Mouse (Mus musculus): ENCODE results near the gene Gm37419. TPM values are rescaled to one million over a fixed set of nuclear protein-coding genes. Genes with fewer than 3 reads are reported as not detected.

Gm37419 gene
- total and polyA plus RNA-seq, 3 experiments, result not detected

DNA sequence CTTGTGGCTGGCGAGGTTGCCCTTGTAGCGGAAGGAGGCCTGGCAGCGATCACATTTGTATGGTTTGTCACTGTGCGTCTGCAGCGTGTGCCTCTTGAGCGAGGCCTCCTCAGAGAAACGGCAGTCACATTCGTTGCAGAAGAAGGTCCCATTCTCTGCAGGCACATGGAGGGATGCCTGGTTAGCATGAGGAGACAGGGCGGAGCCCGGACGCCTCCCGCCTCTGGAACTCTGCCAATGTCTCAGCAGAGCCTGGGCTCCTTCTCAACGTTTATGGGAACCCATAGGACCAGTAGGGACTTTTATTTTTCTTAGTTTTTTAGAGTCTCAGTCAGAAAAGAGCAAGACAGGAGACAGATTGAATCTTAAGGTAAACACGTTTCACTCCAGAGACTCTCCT, 18.4 kb upstream of the Gm37419 start:
- no peaks in the 10 kb centered on the region for H3K79me2 ChIP-seq (ENCODE audit: control insufficient read depth, insufficient read depth, low read length, poor library complexity)
- TF ChIP-seq RAD21 (IDR thresholded peaks at IDR 0.05; ENCODE audit: low read depth, low read length) (no peak), HCFC1 (IDR thresholded peaks at IDR 0.05; ENCODE audit: low read depth, low read length) (no peak), USF2 (IDR thresholded peaks at IDR 0.05; ENCODE audit: borderline replicate concordance in 1 of 2, insufficient read depth in 1 of 2, low read depth in 1 of 2, low read length in 2 of 2) (no peak), CHD2 (IDR thresholded peaks at IDR 0.05; ENCODE audit: low read length) (no peak), ZNF384 (IDR thresholded peaks at IDR 0.05; ENCODE audit: low read depth, low read length) (no peak), ETS1 (IDR thresholded peaks at IDR 0.05; ENCODE audit: low read depth, low read length) (no peak), E2F4 (IDR thresholded peaks at IDR 0.05; ENCODE audit: borderline replicate concordance, low read depth, low read length) (no peak)
- no peaks in the 10 kb centered on the region for H3K4me1 ChIP-seq (ENCODE audit: control insufficient read depth in 1 of 2, insufficient read depth in 2 of 2, low read length in 2 of 2)
- H3K27ac ChIP-seq (ENCODE audit: control insufficient read depth, low read depth, low read length), result no peak overlapping the region
- no peak overlapping the region for H3K9ac ChIP-seq (ENCODE audit: control insufficient read depth, low read depth, low read length, poor library complexity, severe bottlenecking)
- DNase-seq (ENCODE audit: low read depth, low spot score), result no peak
- H3K9me3 ChIP-seq (replicated peaks; ENCODE audit: insufficient read depth, low read length), result no peaks in the 10 kb centered on the region
- no peak overlapping the region for H3K4me3 ChIP-seq (ENCODE audit: control insufficient read depth in 1 of 2, insufficient read depth in 1 of 2, low read depth in 2 of 2, low read length in 2 of 2)
- H3K36me3 ChIP-seq (ENCODE audit: control insufficient read depth in 1 of 2, insufficient read depth in 2 of 2, low read length in 2 of 2), result no peaks in the 10 kb centered on the region
- H3K27me3 ChIP-seq (ENCODE audit: control insufficient read depth in 1 of 2, insufficient read depth in 2 of 2, low read length in 2 of 2), result no peaks in the 10 kb centered on the region

DNA sequence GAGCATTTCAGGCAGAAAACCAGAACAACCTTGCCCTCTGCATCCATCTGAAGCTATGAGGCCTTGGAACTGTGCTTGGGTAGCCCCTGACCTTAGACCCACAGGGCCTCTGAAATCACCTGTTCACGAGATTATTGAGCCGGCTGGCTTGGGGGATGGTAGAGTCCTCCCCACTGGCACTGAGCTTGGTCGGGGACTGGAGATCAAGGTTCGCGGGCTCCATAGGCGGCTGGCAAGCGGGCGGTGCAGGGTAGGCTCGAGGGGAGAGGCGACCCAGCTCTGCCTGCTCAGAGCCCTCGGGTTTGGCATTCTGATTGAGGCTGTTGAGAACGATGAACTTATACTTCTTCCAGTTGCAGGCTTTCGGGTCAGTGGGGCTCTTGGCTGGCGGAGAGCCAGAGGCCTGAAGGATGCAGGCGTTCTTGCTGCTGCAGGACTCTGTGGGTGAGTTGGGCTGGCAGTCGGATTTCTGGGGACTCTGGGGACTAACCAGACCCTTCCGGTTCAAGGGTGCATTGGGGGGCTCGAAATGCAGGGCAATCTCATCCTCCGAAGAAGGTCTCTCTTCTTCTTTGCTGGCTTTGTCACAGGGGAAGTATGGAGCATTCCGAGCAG, 16.0 kb upstream of the Gm37419 start:
- Histone ChIP-seq H3K4me1 (ENCODE audit: control insufficient read depth in 1 of 2, insufficient read depth in 2 of 2, low read length in 2 of 2) (no peaks in the 10 kb centered on the region), H3K27ac (ENCODE audit: control insufficient read depth, low read depth, low read length) (no peak overlapping the region), H3K79me2 (ENCODE audit: control insufficient read depth, insufficient read depth, low read length, poor library complexity) (no peaks in the 10 kb centered on the region), H3K9me3 (replicated peaks; ENCODE audit: insufficient read depth, low read length) (no peaks in the 10 kb centered on the region), H3K36me3 (ENCODE audit: control insufficient read depth in 1 of 2, insufficient read depth in 2 of 2, low read length in 2 of 2) (no peaks in the 10 kb centered on the region), H3K4me3 (ENCODE audit: control insufficient read depth in 1 of 2, insufficient read depth in 1 of 2, low read depth in 2 of 2, low read length in 2 of 2) (no peak overlapping the region), H3K9ac (ENCODE audit: control insufficient read depth, low read depth, low read length, poor library complexity, severe bottlenecking) (no peak overlapping the region), H3K27me3 (ENCODE audit: control insufficient read depth in 1 of 2, insufficient read depth in 2 of 2, low read length in 2 of 2) (no peaks in the 10 kb centered on the region)
- TF ChIP-seq GATA1 (IDR thresholded peaks at IDR 0.05; ENCODE audit: low read depth, low read length) (no peak), JUND (IDR thresholded peaks at IDR 0.05; ENCODE audit: low read depth, low read length) (no peak), BHLHE40 (IDR thresholded peaks at IDR 0.05; ENCODE audit: borderline replicate concordance, low read depth, low read length) (no peak), UBTF (IDR thresholded peaks at IDR 0.05; ENCODE audit: borderline replicate concordance, insufficient read depth, low read depth, low read length) (no peak), ZMIZ1 (IDR thresholded peaks at IDR 0.05; ENCODE audit: low read depth, low read length) (no peak), MAZ (IDR thresholded peaks at IDR 0.05; ENCODE audit: low read depth, low read length) (no peak), MAX (IDR thresholded peaks at IDR 0.05; ENCODE audit: low read length) (no peak), USF1 (IDR thresholded peaks at IDR 0.05; ENCODE audit: low read depth, low read length) (no peak), ELF1 (IDR thresholded peaks at IDR 0.05; ENCODE audit: low read depth, low read length) (no peak), MAFK (IDR thresholded peaks at IDR 0.05; ENCODE audit: borderline replicate concordance, low read depth, low read length) (no peak), KAT2A (conservative IDR thresholded peaks at IDR 0.05; ENCODE audit: low read depth, low read length) (no peak), RCOR1 (IDR thresholded peaks at IDR 0.05; ENCODE audit: low read depth, low read length) (no peak), EP300 (IDR thresholded peaks at IDR 0.05; ENCODE audit: low read depth in 1 of 2, low read length in 2 of 2) (no peak), SMC3 (IDR thresholded peaks at IDR 0.05; ENCODE audit: low read depth, low read length) (no peak), MYB (IDR thresholded peaks at IDR 0.05; ENCODE audit: low read depth, low read length) (no peak), ZNF384 (IDR thresholded peaks at IDR 0.05; ENCODE audit: low read depth, low read length) (no peak), ZC3H11A (IDR thresholded peaks at IDR 0.05; ENCODE audit: low read depth, low read length) (no peak), GABPA (IDR thresholded peaks at IDR 0.05; ENCODE audit: low read depth, low read length) (no peak), SIN3A (IDR thresholded peaks at IDR 0.05; ENCODE audit: low read length) (no peak), POLR2AphosphoS2 (IDR thresholded peaks at IDR 0.05; ENCODE audit: low read length) (no peak)
- no peak for DNase-seq (ENCODE audit: low read depth, low spot score)

Data from MEL (cell line).